Mouse (Mus musculus) neutrophil, adult 5-6 weeks (primary cell): ENCODE data around the gene Nlrp4f. TPM values are rescaled to one million over a fixed set of nuclear protein-coding genes. Genes with fewer than 3 reads are reported as not detected.

Experiments used
- total RNA-seq: library from RNA; stranded (forward); fragments of 200-1000 nt; gene quantifications from 2 replicates; pipeline ENCODE4 v1.2.3, GENCODE M21; 2017

Gene Nlrp4f
- total RNA-seq, 1 experiment from 2014 or later: not detected

Other genes starting within 250 kb of the Nlrp4f start
- not detected in 2 replicates for gene Spata31d1c, start 172.9 kb downstream of the Nlrp4f start, total RNA-seq
- not detected in 2 replicates for gene Prss47, start 153.2 kb downstream of the Nlrp4f start, total RNA-seq
- 131 and 162 TPM in 2 replicates for gene Mfsd14b, start 93.0 kb downstream of the Nlrp4f start, total RNA-seq
- not detected in 2 replicates for gene Olfr465-ps1, start 67.9 kb downstream of the Nlrp4f start, total RNA-seq
- gene Olfr466, start 55.7 kb downstream of the Nlrp4f start, total RNA-seq: not detected in 2 replicates
- gene Gm10775, start 53.6 kb upstream of the Nlrp4f start, total RNA-seq: not detected in 2 replicates
- gene Zfp369, start 72.8 kb upstream of the Nlrp4f start, total RNA-seq: 46.9 and 56.2 TPM in 2 replicates